Mouse (Mus musculus) right cerebral cortex, postnatal 14 days (tissue): ENCODE results near the gene Igsf3.

Source experiments
- DNase-seq: peaks from one replicate; pipeline ENCODE4 v3.0.0; 2022

The Igsf3 gene

GRCm38 (mm10) chr3:101461046-101461445, 84.2 kb downstream of the Igsf3 start:
- DNase-seq: no peak

- DNase-seq: no peak
Measured at GRCm38 (mm10) chr3:101461816-101462215, 84.9 kb downstream of the Igsf3 start.

- peak; percentile 70 for DNase-seq
Measured at GRCm38 (mm10) chr3:101462294-101462693, 85.4 kb downstream of the Igsf3 start.

- no peak for DNase-seq
Measured at GRCm38 (mm10) chr3:101463491-101463890, 86.6 kb downstream of the Igsf3 start.

GRCm38 (mm10) chr3:101469675-101470074, 92.8 kb downstream of the Igsf3 start:
- DNase-seq: no peak

GRCm38 (mm10) chr3:101471881-101472280, 95.0 kb downstream of the Igsf3 start:
- no peak for DNase-seq

- no peak for DNase-seq
Measured at GRCm38 (mm10) chr3:101481951-101482350, 105.1 kb downstream of the Igsf3 start.

- DNase-seq: no peak
Measured at GRCm38 (mm10) chr3:101483256-101483983, 106.5 kb downstream of the Igsf3 start.

GRCm38 (mm10) chr3:101486054-101486765, 109.3 kb downstream of the Igsf3 start:
- no peak for DNase-seq

GRCm38 (mm10) chr3:101487436-101487835, 110.6 kb downstream of the Igsf3 start:
- no peak for DNase-seq

GRCm38 (mm10) chr3:101488204-101488603, 111.3 kb downstream of the Igsf3 start:
- DNase-seq: no peak

- no peak for DNase-seq
Measured at GRCm38 (mm10) chr3:101490515-101490914, 113.6 kb downstream of the Igsf3 start.

GRCm38 (mm10) chr3:101492908-101493307, 116.0 kb downstream of the Igsf3 start:
- DNase-seq: no peak

- DNase-seq: peak; percentile 90
Measured at GRCm38 (mm10) chr3:101493937-101494459, 117.1 kb downstream of the Igsf3 start.

- DNase-seq: no peak
Measured at GRCm38 (mm10) chr3:101497432-101498030, 120.6 kb downstream of the Igsf3 start.

- DNase-seq: no peak
Measured at GRCm38 (mm10) chr3:101499906-101500305, 123.0 kb downstream of the Igsf3 start.

GRCm38 (mm10) chr3:101500393-101501051, 123.6 kb downstream of the Igsf3 start:
- no peak for DNase-seq

GRCm38 (mm10) chr3:101501611-101502010, 124.7 kb downstream of the Igsf3 start:
- no peak for DNase-seq

GRCm38 (mm10) chr3:101502086-101502760, 125.3 kb downstream of the Igsf3 start:
- DNase-seq: no peak

GRCm38 (mm10) chr3:101506179-101506578, 129.3 kb downstream of the Igsf3 start:
- peak; percentile 87 for DNase-seq

GRCm38 (mm10) chr3:101506970-101507702, 130.3 kb downstream of the Igsf3 start:
- no peak for DNase-seq

GRCm38 (mm10) chr3:101507766-101508165, 130.9 kb downstream of the Igsf3 start:
- DNase-seq: no peak
